Mouse (Mus musculus): ENCODE data around the gene Zmym5. TPM values are rescaled to one million over a fixed set of nuclear protein-coding genes. Genes with fewer than 3 reads are reported as not detected.

Gene Zmym5
- total and polyA plus RNA-seq, 3 experiments: 6.0 to 13.8 (median 12.1) TPM

GRCm38 (mm10) chr14:56812520-56813036, 1.1 kb upstream of the Zmym5 start:
- DNase-seq (ENCODE audit: extremely low read depth): peak; percentile 89
- Histone ChIP-seq H3K4me1 (ENCODE audit: control insufficient read depth in 1 of 2, insufficient read depth in 2 of 2) (peaks cover 4 to 31% of the 10 kb centered on the region in 2 experiments; a peak in 3 of 4 replicates), H3K9ac (ENCODE audit: insufficient read depth, low read depth) (peak overlapping the region; percentile 86), H3K36me3 (replicated peaks in 1 of 2; ENCODE audit: control insufficient read depth in 1 of 2, insufficient read depth in 1 of 2, low read length in 1 of 2) (peaks cover 0 to 10% of the 10 kb centered on the region in 2 experiments), H3K79me2 (replicated peaks; ENCODE audit: control insufficient read depth, extremely low read depth, insufficient read depth, poor library complexity, severe bottlenecking) (peaks cover 15% of the 10 kb centered on the region), H3K27me3 (replicated peaks) (no peaks in the 10 kb centered on the region), H3K4me2 (ENCODE audit: insufficient read depth, low read depth, poor library complexity, severe bottlenecking) (peak overlapping the region; percentile 51; the same call in 1 of the 2 replicates), H3K9me3 (replicated peaks; ENCODE audit: low read length) (no peaks in the 10 kb centered on the region), H3K4me3 (replicated peaks in 1 of 3; ENCODE audit: low read depth in 2 of 3, low read length in 2 of 3, poor library complexity in 1 of 3) (peak overlapping the region; percentile 55 to 74 (median 63)), H3K27ac (ENCODE audit: insufficient read depth, low read depth) (peak overlapping the region; percentile 76)
- peak; percentile 76 for TF ChIP-seq MYC (IDR thresholded peaks at IDR 0.05; ENCODE audit: low read depth, low read length)
- TF ChIP-seq HCFC1 (IDR thresholded peaks at IDR 0.05; ENCODE audit: low read depth, low read length): no peak
- TF ChIP-seq USF1 (IDR thresholded peaks at IDR 0.05; ENCODE audit: low read depth, low read length): no peak
- TF ChIP-seq NELFE (IDR thresholded peaks at IDR 0.05; ENCODE audit: low read depth, low read length): peak; percentile 46
- TF ChIP-seq JUN (IDR thresholded peaks at IDR 0.05; ENCODE audit: insufficient read depth, low read depth, low read length): no peak
- no peak for TF ChIP-seq MAZ (IDR thresholded peaks at IDR 0.05; ENCODE audit: low read depth, low read length)
- no peak for TF ChIP-seq E2F4 (IDR thresholded peaks at IDR 0.05; ENCODE audit: insufficient replicate concordance, low read depth, low read length)
- TF ChIP-seq SIN3A (IDR thresholded peaks at IDR 0.05; ENCODE audit: low read length): peak; percentile 76
- TF ChIP-seq CHD1 (IDR thresholded peaks at IDR 0.05; ENCODE audit: low read depth, low read length): peak; percentile 65
- peak; percentile 92 for TF ChIP-seq TBP (conservative IDR thresholded peaks at IDR 0.05; ENCODE audit: low read depth, low read length)
- TF ChIP-seq GABPA (IDR thresholded peaks at IDR 0.05; ENCODE audit: insufficient replicate concordance, low read depth, low read length): no peak
- peak; percentile 52; the same call in 1 of the 2 replicates for TF ChIP-seq MEF2A (IDR thresholded peaks at IDR 0.05; ENCODE audit: borderline replicate concordance, low read depth, low read length)
- 0 out of 2 replicates have a peak, but pooled peaks have one; percentile 24 for TF ChIP-seq ELF1 (IDR thresholded peaks at IDR 0.05; ENCODE audit: low read depth, low read length)
- TF ChIP-seq KAT2A (IDR thresholded peaks at IDR 0.05; ENCODE audit: insufficient replicate concordance, low read length): no peak
- no peak for TF ChIP-seq PAX5 (IDR thresholded peaks at IDR 0.05; ENCODE audit: low read length)
- no peak for TF ChIP-seq JUND (conservative IDR thresholded peaks at IDR 0.05; ENCODE audit: low read depth, low read length)
- TF ChIP-seq MAX (IDR thresholded peaks at IDR 0.05; ENCODE audit: low read length): peak; percentile 67
- peak; percentile 45 for TF ChIP-seq POLR2A (IDR thresholded peaks at IDR 0.05; ENCODE audit: low read depth, low read length)
- TF ChIP-seq BHLHE40 (IDR thresholded peaks at IDR 0.05; ENCODE audit: low read depth, low read length): no peak
- no peak for TF ChIP-seq MAFK (IDR thresholded peaks at IDR 0.05; ENCODE audit: insufficient replicate concordance, low read length)
- TF ChIP-seq RAD21 (IDR thresholded peaks at IDR 0.05; ENCODE audit: low read depth, low read length): no peak; the same call in 1 of the 2 replicates
- no peak for TF ChIP-seq USF2 (conservative IDR thresholded peaks at IDR 0.05; ENCODE audit: low read depth, low read length)
- TF ChIP-seq ZNF384 (IDR thresholded peaks at IDR 0.05; ENCODE audit: low read depth, low read length): no peak
- 0 out of 2 replicates have a peak, but pooled peaks have one; percentile 19 for TF ChIP-seq ETS1 (conservative IDR thresholded peaks at IDR 0.05; ENCODE audit: low read depth, low read length)
- TF ChIP-seq UBTF (IDR thresholded peaks at IDR 0.05; ENCODE audit: low read depth, low read length): peak; percentile 76; the same call in 1 of the 2 replicates
- no peak for TF ChIP-seq CHD2 (IDR thresholded peaks at IDR 0.05; ENCODE audit: low read length)
- TF ChIP-seq EP300 (IDR thresholded peaks at IDR 0.05; ENCODE audit: low read length): no peak
- TF ChIP-seq TCF12 (IDR thresholded peaks at IDR 0.05; ENCODE audit: low read depth, low read length): no peak; the same call in 1 of the 2 replicates
- no peak for TF ChIP-seq POLR2AphosphoS2 (IDR thresholded peaks at IDR 0.05; ENCODE audit: low read depth, low read length)
- TF ChIP-seq SMC3 (IDR thresholded peaks at IDR 0.05; ENCODE audit: low read depth, low read length): peak; percentile 9; the same call in 1 of the 2 replicates
- peak; percentile 42 to 60 for TF ChIP-seq CTCF (conservative IDR thresholded peaks at IDR 0.05 in 1 of 2, IDR thresholded peaks at IDR 0.05 in 1 of 2; ENCODE audit: low read depth in 2 of 2, low read length in 2 of 2)
- peak; percentile 64 for TF ChIP-seq MXI1 (IDR thresholded peaks at IDR 0.05; ENCODE audit: low read depth, low read length)
- no peak for TF ChIP-seq ZKSCAN1 (IDR thresholded peaks at IDR 0.05; ENCODE audit: borderline replicate concordance, low read depth, low read length)
- TF ChIP-seq ZMIZ1 (IDR thresholded peaks at IDR 0.05; ENCODE audit: low read depth, low read length): no peak; the same call in 1 of the 2 replicates
- no peak for TF ChIP-seq ZC3H11A (IDR thresholded peaks at IDR 0.05; ENCODE audit: low read depth, low read length)
- TF ChIP-seq RCOR1 (conservative IDR thresholded peaks at IDR 0.05; ENCODE audit: low read depth, low read length): no peak
- TF ChIP-seq NRF1 (IDR thresholded peaks at IDR 0.05; ENCODE audit: low read depth, low read length): 0 out of 2 replicates have a peak, but pooled peaks have one; percentile 20
- peak; percentile 20; the same call in 1 of the 2 replicates for TF ChIP-seq IRF4 (IDR thresholded peaks at IDR 0.05; ENCODE audit: low read depth, low read length)
- in situ Hi-C loops (cut with MboI; ENCODE audit: low pct_ligation_motif_present, low pct_unique_long_range_greater_than_20kb, low sequenced_read_pairs) (no loop called here), dilution Hi-C loops (cut with MboI; ENCODE audit: extremely low pct_ligation_motif_present, extremely low pct_unique_long_range_greater_than_20kb, low sequenced_read_pairs) (no loop called here)

Data from CH12.LX (cell line).